7 mouse cellular contexts compared by ENCODE assay signal in the genomic region with DNA sequence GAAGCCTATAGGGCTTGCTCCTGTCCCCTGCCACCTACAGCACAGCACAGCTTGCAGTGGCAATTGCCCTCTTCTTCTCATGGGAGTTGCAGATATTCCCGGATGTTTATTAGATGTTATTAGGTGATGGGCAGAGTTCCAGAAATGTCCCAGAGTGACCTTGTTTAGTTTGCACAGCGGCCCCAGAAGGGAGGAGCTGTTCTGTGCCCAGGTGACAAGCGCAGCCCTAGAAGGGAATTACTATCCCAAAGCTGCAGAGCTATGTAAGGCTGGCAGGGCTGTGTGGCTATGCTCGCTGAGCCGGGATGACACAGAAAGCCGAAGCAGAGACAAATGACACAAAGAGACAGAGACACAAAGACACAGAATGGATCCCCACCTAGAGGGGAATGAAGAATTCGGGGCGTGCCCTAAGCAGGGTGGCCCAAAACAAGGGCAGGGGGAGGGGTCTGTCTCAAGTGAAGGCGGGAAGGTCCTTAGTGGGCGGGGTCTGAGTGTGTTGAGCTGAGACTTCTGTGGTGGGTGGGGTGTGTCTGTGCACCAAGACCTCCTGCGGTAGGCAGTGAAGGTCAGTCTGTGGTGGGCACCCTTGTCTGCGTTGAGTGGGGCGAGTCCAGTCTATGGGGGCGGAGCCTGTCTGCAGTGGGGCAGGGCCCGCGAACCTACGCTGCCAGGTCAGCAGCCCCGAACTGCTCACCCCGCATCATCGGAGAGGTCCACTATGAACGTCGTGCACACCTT. TPM values are rescaled to one million over a fixed set of nuclear protein-coding genes. Genes with fewer than 3 reads are reported as not detected.
A peak's percentile ranks its signal among the peaks of the same experiment; 100 is the strongest.
DNase-seq lines count a peak whose midpoint lies in the region; ATAC-seq and TF ChIP-seq lines count a peak whose summit lies in the region.

No protein-coding gene starts in this region.

- ATAC-seq in embryonic facial prominence, embryonic 15.5 days (ENCODE audit: insufficient number of reproducible peaks, low FRiP score, low TSS enrichment, low read depth) = peak; percentile 69
- peak; percentile 51 for ATAC-seq in megakaryocyte progenitor cell, adult 5-6 weeks (replicated peaks; ENCODE audit: poor library complexity)

- H3K4me3 ChIP-seq in ES-Bruce4 (ENCODE audit: low read depth, low read length) = peak overlapping the region; percentile 85
- peak overlapping the region; percentile 77 for H3K4me3 ChIP-seq in embryonic facial prominence, embryonic 15.5 days (replicated peaks)

- TF ChIP-seq EP300 in ES-Bruce4 (IDR thresholded peaks at IDR 0.05; ENCODE audit: insufficient read depth, low read depth, low read length) = peak; percentile 55; the same call in 1 of the 2 replicates

- peak overlapping the region; percentile 58 for H3K9ac ChIP-seq in ES-Bruce4 (ENCODE audit: low read depth, poor library complexity, severe bottlenecking)
- peak overlapping the region; percentile 73 for H3K9ac ChIP-seq in embryonic facial prominence, embryonic 15.5 days

- DNase-seq in WW6 (ENCODE audit: low read depth, low spot score) = peak; percentile 77
- peak; percentile 42 to 58 for DNase-seq in heart, postnatal 14 days
- DNase-seq in kidney, postnatal 4 days = peak; percentile 72 to 82
- DNase-seq in testis, postnatal 10 days (ENCODE audit: low spot score) = peak; percentile 79

- peaks cover 9% of the 10 kb centered on the region for H3K4me1 ChIP-seq in ES-Bruce4 (ENCODE audit: control insufficient read depth, insufficient read depth, low read length)
- H3K4me1 ChIP-seq in embryonic facial prominence, embryonic 15.5 days = peaks cover 38% of the 10 kb centered on the region

- no peak overlapping the region for H3K27ac ChIP-seq in ES-Bruce4 (ENCODE audit: insufficient read depth, low read length)
- H3K27ac ChIP-seq in embryonic facial prominence, embryonic 15.5 days (replicated peaks) = peak overlapping the region; percentile 95

- intact Hi-C loops in heart, postnatal 14 days (cut with DNase I) = loop anchor here (2.0 kb wide), 1 partner anchor 20 kb away; no protein-coding TSS in a partner anchor

- peak overlapping the region; percentile 91 for H3K4me2 ChIP-seq in embryonic facial prominence, embryonic 15.5 days (replicated peaks)

- peak; percentile 5 for TF ChIP-seq POLR2A in ES-Bruce4 (IDR thresholded peaks at IDR 0.05; ENCODE audit: insufficient read depth, low read length)

- TF ChIP-seq CTCF in ES-Bruce4 (IDR thresholded peaks at IDR 0.05; ENCODE audit: low read depth, low read length) = no peak

- H3K9me3 ChIP-seq in ES-Bruce4 (replicated peaks; ENCODE audit: control insufficient read depth, insufficient read depth, low read length, poor library complexity, severe bottlenecking) = no peaks in the 10 kb centered on the region
- no peaks in the 10 kb centered on the region for H3K9me3 ChIP-seq in embryonic facial prominence, embryonic 15.5 days (replicated peaks)

- 3% methylated on average over 22 of the region's 22 CpGs for WGBS in embryonic facial prominence, embryonic 15.5 days

- H3K36me3 ChIP-seq in ES-Bruce4 (ENCODE audit: control insufficient read depth, insufficient read depth, low read length, poor library complexity, severe bottlenecking) = no peaks in the 10 kb centered on the region
- H3K36me3 ChIP-seq in embryonic facial prominence, embryonic 15.5 days = no peaks in the 10 kb centered on the region

- H3K27me3 ChIP-seq in ES-Bruce4 (ENCODE audit: control insufficient read depth, insufficient read depth, low read length, poor library complexity, severe bottlenecking) = no peaks in the 10 kb centered on the region
- no peaks in the 10 kb centered on the region for H3K27me3 ChIP-seq in embryonic facial prominence, embryonic 15.5 days

RNA-seq across cellular contexts. Expression of gene Trpm4, which starts 0.7 kb away (rescaled TPM):
- 18.9 and 19.8 TPM in 2 replicates for polyA plus RNA-seq in ES-Bruce4 (2011; ENCODE audit: insufficient read depth, insufficient read length, low read depth, missing spikeins)
- 21.9 and 23.9 TPM in 2 replicates for polyA plus RNA-seq in embryonic facial prominence, embryonic 15.5 days (2015; fragmentation: Nextera tagmentation; extraction: Ambion mirVana)
- 10 to 100 TPM; 20.8 to 22.3 TPM for total RNA-seq in heart, postnatal 14 days (2021)
- 1.0 and 1.8 TPM in 2 replicates for total RNA-seq in megakaryocyte progenitor cell, adult 5-6 weeks (2015)
- 1.2 and 1.4 TPM in 2 replicates for total RNA-seq in megakaryocyte progenitor cell, adult 5-6 weeks (2017)

RNA-seq across cellular contexts. Expression of gene Hrc, which starts 2.2 kb away (rescaled TPM):
- 5.2 and 6.9 TPM in 2 replicates for polyA plus RNA-seq in ES-Bruce4 (2011; ENCODE audit: insufficient read depth, insufficient read length, low read depth, missing spikeins)
- polyA plus RNA-seq in embryonic facial prominence, embryonic 15.5 days (2015; fragmentation: Nextera tagmentation; extraction: Ambion mirVana) = 8.7 and 10.6 TPM in 2 replicates
- 100 to 1,000 TPM; 516 to 539 TPM for total RNA-seq in heart, postnatal 14 days (2021)
- total RNA-seq in megakaryocyte progenitor cell, adult 5-6 weeks (2015) = not detected in 2 replicates
- not detected in 2 replicates for total RNA-seq in megakaryocyte progenitor cell, adult 5-6 weeks (2017)

RNA-seq across cellular contexts. Expression of gene Ppfia3, which starts 34.0 kb away (rescaled TPM):
- polyA plus RNA-seq in ES-Bruce4 (2011; ENCODE audit: insufficient read depth, insufficient read length, low read depth, missing spikeins) = 7.2 and 9.3 TPM in 2 replicates
- polyA plus RNA-seq in embryonic facial prominence, embryonic 15.5 days (2015; fragmentation: Nextera tagmentation; extraction: Ambion mirVana) = 8.5 and 10.1 TPM in 2 replicates
- total RNA-seq in heart, postnatal 14 days (2021) = under 1 TPM; 0.22 to 0.29 TPM
- not detected in 2 replicates for total RNA-seq in megakaryocyte progenitor cell, adult 5-6 weeks (2015)
- not detected in 2 replicates for total RNA-seq in megakaryocyte progenitor cell, adult 5-6 weeks (2017)

RNA-seq across cellular contexts. Expression of gene Lin7b, which starts 37.5 kb away (rescaled TPM):
- 0.88 TPM in 1 of 2 replicates, not detected in the other for polyA plus RNA-seq in ES-Bruce4 (2011; ENCODE audit: insufficient read depth, insufficient read length, low read depth, missing spikeins)
- 3.8 and 4.0 TPM in 2 replicates for polyA plus RNA-seq in embryonic facial prominence, embryonic 15.5 days (2015; fragmentation: Nextera tagmentation; extraction: Ambion mirVana)
- total RNA-seq in heart, postnatal 14 days (2021) = under 1 TPM; 0.90 to 0.96 TPM
- not detected in 2 replicates for total RNA-seq in megakaryocyte progenitor cell, adult 5-6 weeks (2015)
- total RNA-seq in megakaryocyte progenitor cell, adult 5-6 weeks (2017) = not detected in 2 replicates

RNA-seq across cellular contexts. Expression of gene Slc6a21, which starts 55.5 kb away (rescaled TPM):
- not detected in 2 replicates for polyA plus RNA-seq in ES-Bruce4 (2011; ENCODE audit: insufficient read depth, insufficient read length, low read depth, missing spikeins)
- not detected in 2 replicates for polyA plus RNA-seq in embryonic facial prominence, embryonic 15.5 days (2015; fragmentation: Nextera tagmentation; extraction: Ambion mirVana)
- not detected for total RNA-seq in heart, postnatal 14 days (2021)
- total RNA-seq in megakaryocyte progenitor cell, adult 5-6 weeks (2015) = 0.10 TPM in 1 of 2 replicates, not detected in the other
- total RNA-seq in megakaryocyte progenitor cell, adult 5-6 weeks (2017) = not detected in 2 replicates

Comparison
In these comparisons a context has a peak if more than half of its experiments do, and no peak if none do; other contexts are left out.
1. RNA of gene Trpm4, which starts 0.7 kb away (total RNA-seq): 20.8 to 22.3 TPM in heart, postnatal 14 days; 1.0 to 1.8 TPM in megakaryocyte progenitor cell, adult 5-6 weeks; every median in the first group is over 4 times any median in the second.
2. RNA of gene Hrc, which starts 2.2 kb away (total RNA-seq): 516 to 539 TPM in heart, postnatal 14 days; not detected in megakaryocyte progenitor cell, adult 5-6 weeks; every median in the first group is over 100 times any median in the second.
3. Peak in every context shown above with its lines, with median percentiles within 50 percentile points of each other: DNase-seq.